In genomic region chr16:77592986-77593385, GRCm38 (mm10) we compare ENCODE assay signal across 9 mouse cellular contexts. TPM values are rescaled to one million over a fixed set of nuclear protein-coding genes. Genes with fewer than 3 reads are reported as not detected.
A peak's percentile ranks its signal among the peaks of the same experiment; 100 is the strongest.
DNase-seq lines count a peak whose midpoint lies in the region; ATAC-seq and TF ChIP-seq lines count a peak whose summit lies in the region.
"Had no signal": no experiment of that assay in that cellular context is flagged by ENCODE, and none has a peak within 500 bp of the region (broad histone marks: within the 10 kb centered on the region; RNA-seq: fewer than 3 reads in every experiment).

No protein-coding gene starts in this region.

- TF ChIP-seq CTCF in lung, postnatal 0 days (IDR thresholded peaks at IDR 0.05) = no peak

- no peak overlapping the region for H3K4me3 ChIP-seq in lung, postnatal 0 days (ENCODE audit: low read depth, low read length)
- 0 out of 2 replicates have a peak overlapping the region, but pooled peaks have one; percentile 5 for H3K4me3 ChIP-seq in forebrain, embryonic 16.5 days (replicated peaks; ENCODE audit: low read length)
- H3K4me3 ChIP-seq in neural tube, embryonic 14.5 days (ENCODE audit: low read depth, low read length) = 0 out of 2 replicates have a peak overlapping the region, but pooled peaks have one; percentile 1

- no peak overlapping the region for H3K27ac ChIP-seq in lung, postnatal 0 days (ENCODE audit: low read length)
- peak overlapping the region; percentile 91 for H3K27ac ChIP-seq in forebrain, embryonic 16.5 days (ENCODE audit: low read length)
- H3K27ac ChIP-seq in neural tube, embryonic 14.5 days (ENCODE audit: low read depth, low read length) = peak overlapping the region; percentile 94

- H3K4me2 ChIP-seq in lung, postnatal 0 days (replicated peaks; ENCODE audit: low read depth, low read length) = no peak overlapping the region
- peak overlapping the region; percentile 49 for H3K4me2 ChIP-seq in forebrain, embryonic 16.5 days (ENCODE audit: low read length)
- peak overlapping the region; percentile 46; the same call in 1 of the 2 replicates for H3K4me2 ChIP-seq in neural tube, embryonic 14.5 days (ENCODE audit: low read depth, low read length)

- no peaks in the 10 kb centered on the region for H3K36me3 ChIP-seq in lung, postnatal 0 days (ENCODE audit: insufficient read depth, low read length)
- no peaks in the 10 kb centered on the region for H3K36me3 ChIP-seq in forebrain, embryonic 16.5 days (ENCODE audit: control insufficient read depth, insufficient read depth)
- H3K36me3 ChIP-seq in neural tube, embryonic 14.5 days (ENCODE audit: control insufficient read depth, insufficient read depth, low read length) = no peaks in the 10 kb centered on the region

- H3K27me3 ChIP-seq in lung, postnatal 0 days (replicated peaks; ENCODE audit: insufficient read depth, low read length) = no peaks in the 10 kb centered on the region
- no peaks in the 10 kb centered on the region for H3K27me3 ChIP-seq in forebrain, embryonic 16.5 days (replicated peaks; ENCODE audit: control insufficient read depth, insufficient read depth, low read length)
- no peaks in the 10 kb centered on the region for H3K27me3 ChIP-seq in neural tube, embryonic 14.5 days (ENCODE audit: control insufficient read depth, insufficient read depth, low read length)

- TF ChIP-seq EP300 in lung, postnatal 0 days (IDR thresholded peaks at IDR 0.05) = no peak

- H3K9me3 ChIP-seq in lung, postnatal 0 days (ENCODE audit: low read length) = no peaks in the 10 kb centered on the region
- no peaks in the 10 kb centered on the region for H3K9me3 ChIP-seq in forebrain, embryonic 16.5 days (ENCODE audit: control insufficient read depth, low read length)
- H3K9me3 ChIP-seq in neural tube, embryonic 14.5 days (ENCODE audit: control insufficient read depth, low read length) = no peaks in the 10 kb centered on the region

- peak; percentile 84 for DNase-seq in heart, adult 11 months
- no peak for DNase-seq in heart, adult 8-10 months (ENCODE audit: low spot score)
- peak; percentile 53 for DNase-seq in lung, postnatal 0 days (ENCODE audit: low spot score)
- no peak for DNase-seq in lung, postnatal 14 days
- DNase-seq in thymus, postnatal 36 days = no peak

- 75% methylated on average over 3 of the region's 3 CpGs for WGBS in lung, postnatal 0 days
- WGBS in forebrain, embryonic 16.5 days = 12% methylated on average over 3 of the region's 3 CpGs
- WGBS in neural tube, embryonic 14.5 days = 30% methylated on average over 3 of the region's 3 CpGs

- no peak overlapping the region for H3K9ac ChIP-seq in lung, postnatal 0 days (replicated peaks; ENCODE audit: low read depth)
- peak overlapping the region; percentile 36 for H3K9ac ChIP-seq in forebrain, embryonic 16.5 days (replicated peaks; ENCODE audit: low read depth, low read length)
- H3K9ac ChIP-seq in neural tube, embryonic 14.5 days (replicated peaks; ENCODE audit: low read depth, low read length) = no peak overlapping the region

- H3K4me1 ChIP-seq in lung, postnatal 0 days (ENCODE audit: insufficient read depth, low read depth, low read length) = no peaks in the 10 kb centered on the region
- H3K4me1 ChIP-seq in forebrain, embryonic 16.5 days (replicated peaks; ENCODE audit: control insufficient read depth, insufficient read depth, low read length) = peaks cover 9% of the 10 kb centered on the region
- peaks cover 5% of the 10 kb centered on the region for H3K4me1 ChIP-seq in neural tube, embryonic 14.5 days (ENCODE audit: control insufficient read depth, insufficient read depth, low read length)

- no peak for ATAC-seq in lung, postnatal 0 days
- peak; percentile 19; the same call in 1 of the 2 replicates for ATAC-seq in forebrain, embryonic 16.5 days
- ATAC-seq in neural tube, embryonic 14.5 days (ENCODE audit: low read depth) = peak; percentile 50; the same call in 1 of the 2 replicates
- ATAC-seq in activated CD4-positive, CD25-positive, alpha-beta regulatory T cell, adult 4 months = no peak

RNA-seq across cellular contexts. Expression of gene Gm11146, which starts 8.9 kb away (rescaled TPM):
- total RNA-seq in heart, adult 8-10 months (2022) = not detected
- polyA plus RNA-seq in lung, postnatal 0 days (2015; fragmentation: Nextera tagmentation; extraction: Ambion mirVana) = not detected in 2 replicates
- not detected in 2 replicates for polyA plus RNA-seq in forebrain, embryonic 16.5 days (2015; fragmentation: Nextera tagmentation; extraction: Ambion mirVana)
- not detected in 2 replicates for polyA plus RNA-seq in neural tube, embryonic 14.5 days (2014; fragmentation: Nextera tagmentation; extraction: Ambion mirVana)
- not detected for polyA plus RNA-seq in activated CD4-positive, CD25-positive, alpha-beta regulatory T cell, adult 4 months (2017; shearing (Covaris generic))
- polyA plus RNA-seq: embryonic facial prominence, embryonic 11.5 days had no signal

Comparison
In these comparisons a context has a peak if more than half of its experiments do, and no peak if none do; other contexts are left out.
1. DNase-seq: peak in heart, adult 11 months (single experiment) and lung, postnatal 0 days (single experiment); none in heart, adult 8-10 months (single experiment), lung, postnatal 14 days (single experiment) and thymus, postnatal 36 days (0 of 2).
2. ATAC-seq: peak in forebrain, embryonic 16.5 days (single experiment) and neural tube, embryonic 14.5 days (single experiment); none in lung, postnatal 0 days (single experiment) and activated CD4-positive, CD25-positive, alpha-beta regulatory T cell, adult 4 months (single experiment).